21 mouse cellular contexts compared by ENCODE assay signal in genomic region chr2:93732658-93733057, GRCm38 (mm10).
A peak's percentile ranks its signal among the peaks of the same experiment; 100 is the strongest.
DNase-seq lines count a peak whose midpoint lies in the region; ATAC-seq and TF ChIP-seq lines count a peak whose summit lies in the region.
"Had no signal": no experiment of that assay in that cellular context is flagged by ENCODE, and none has a peak within 500 bp of the region (broad histone marks: within the 10 kb centered on the region; RNA-seq: fewer than 3 reads in every experiment).

No protein-coding gene starts in this region.

- H3K9ac ChIP-seq in intestine, postnatal 0 days (ENCODE audit: low read depth, low read length) = no peak overlapping the region
- no peak overlapping the region for H3K9ac ChIP-seq in intestine, embryonic 15.5 days
- no peak overlapping the region for H3K9ac ChIP-seq in embryonic facial prominence, embryonic 14.5 days (ENCODE audit: low read depth, low read length)
- H3K9ac ChIP-seq in limb, embryonic 12.5 days (replicated peaks) = no peak overlapping the region
- H3K9ac ChIP-seq: forebrain, embryonic 12.5 days; hindbrain, embryonic 14.5 days had no signal

- H3K4me3 ChIP-seq in intestine, postnatal 0 days (ENCODE audit: low read depth, low read length) = no peak overlapping the region
- no peak overlapping the region for H3K4me3 ChIP-seq in intestine, embryonic 15.5 days (replicated peaks)
- no peak overlapping the region for H3K4me3 ChIP-seq in embryonic facial prominence, embryonic 14.5 days (ENCODE audit: low read depth, low read length)
- no peak overlapping the region for H3K4me3 ChIP-seq in limb, embryonic 12.5 days (replicated peaks)
- H3K4me3 ChIP-seq: forebrain, embryonic 12.5 days; gastrocnemius, adult 2 months; hindbrain, embryonic 10.5 days had no signal

- no peaks in the 10 kb centered on the region for H3K4me1 ChIP-seq in intestine, postnatal 0 days (replicated peaks; ENCODE audit: control insufficient read depth, insufficient read depth, low read length)
- H3K4me1 ChIP-seq in intestine, embryonic 15.5 days (replicated peaks) = no peaks in the 10 kb centered on the region
- H3K4me1 ChIP-seq in embryonic facial prominence, embryonic 14.5 days (ENCODE audit: control insufficient read depth, insufficient read depth, low read length) = peaks cover 7% of the 10 kb centered on the region; the same call in 1 of the 2 replicates
- H3K4me1 ChIP-seq in limb, embryonic 12.5 days (replicated peaks) = peaks cover 23% of the 10 kb centered on the region
- H3K4me1 ChIP-seq: forebrain, embryonic 12.5 days had no signal

- H3K9me3 ChIP-seq in intestine, postnatal 0 days (ENCODE audit: control insufficient read depth) = no peaks in the 10 kb centered on the region
- no peaks in the 10 kb centered on the region for H3K9me3 ChIP-seq in intestine, embryonic 15.5 days
- H3K9me3 ChIP-seq in embryonic facial prominence, embryonic 14.5 days (ENCODE audit: control insufficient read depth, low read length) = no peaks in the 10 kb centered on the region
- H3K9me3 ChIP-seq in limb, embryonic 12.5 days = no peaks in the 10 kb centered on the region
- H3K9me3 ChIP-seq: forebrain, embryonic 12.5 days; hindbrain, embryonic 10.5 days had no signal

- peak; percentile 38 for ATAC-seq in intestine, postnatal 0 days
- no peak for ATAC-seq in intestine, embryonic 15.5 days
- ATAC-seq in embryonic facial prominence, embryonic 14.5 days (ENCODE audit: low read depth) = no peak
- peak; percentile 59; the same call in 1 of the 2 replicates for ATAC-seq in limb, embryonic 12.5 days (ENCODE audit: insufficient number of reproducible peaks, insufficient read depth, low FRiP score, low TSS enrichment, low read depth)
- ATAC-seq: activated CD4-positive, CD25-positive, alpha-beta regulatory T cell, adult 4 months; forebrain, embryonic 16.5 days; intestine, embryonic 16.5 days; Patski had no signal

- peaks cover 24% of the 10 kb centered on the region for H3K36me3 ChIP-seq in intestine, postnatal 0 days (ENCODE audit: control insufficient read depth, insufficient read depth)
- 0 out of 2 replicates have a peak, but pooled peaks cover 5% of the 10 kb centered on the region for H3K36me3 ChIP-seq in intestine, embryonic 15.5 days
- H3K36me3 ChIP-seq in embryonic facial prominence, embryonic 14.5 days (ENCODE audit: control insufficient read depth, insufficient read depth, low read length) = peaks cover 28% of the 10 kb centered on the region
- H3K36me3 ChIP-seq in limb, embryonic 12.5 days = peaks cover 26% of the 10 kb centered on the region

- no peaks in the 10 kb centered on the region for H3K27me3 ChIP-seq in intestine, postnatal 0 days (replicated peaks; ENCODE audit: control insufficient read depth, insufficient read depth, low read length)
- H3K27me3 ChIP-seq in intestine, embryonic 15.5 days (replicated peaks) = no peaks in the 10 kb centered on the region
- no peaks in the 10 kb centered on the region for H3K27me3 ChIP-seq in embryonic facial prominence, embryonic 14.5 days (replicated peaks; ENCODE audit: control insufficient read depth, insufficient read depth, low read length)
- H3K27me3 ChIP-seq in limb, embryonic 12.5 days = peaks cover 24% of the 10 kb centered on the region
- H3K27me3 ChIP-seq: CH12.LX; forebrain, embryonic 12.5 days; Patski had no signal

- H3K4me2 ChIP-seq in intestine, postnatal 0 days (replicated peaks; ENCODE audit: low read depth) = no peak overlapping the region
- no peak overlapping the region for H3K4me2 ChIP-seq in intestine, embryonic 15.5 days (replicated peaks)
- H3K4me2 ChIP-seq in embryonic facial prominence, embryonic 14.5 days (ENCODE audit: low read depth, low read length) = no peak overlapping the region
- 0 out of 2 replicates have a peak overlapping the region, but pooled peaks have one; percentile 10 for H3K4me2 ChIP-seq in limb, embryonic 12.5 days
- H3K4me2 ChIP-seq: forebrain, embryonic 12.5 days; hindbrain, embryonic 14.5 days had no signal

- no peak for TF ChIP-seq CTCF in intestine, postnatal 0 days (IDR thresholded peaks at IDR 0.05; ENCODE audit: low read depth)

- 49% methylated on average over 7 of the region's 7 CpGs for WGBS in intestine, postnatal 0 days
- WGBS in intestine, embryonic 15.5 days = 68% methylated on average over 7 of the region's 7 CpGs
- WGBS in embryonic facial prominence, embryonic 14.5 days = 26% methylated on average over 7 of the region's 7 CpGs
- 18% methylated on average over 7 of the region's 7 CpGs for WGBS in limb, embryonic 12.5 days

- peak; percentile 29 for DNase-seq in embryonic facial prominence, embryonic 14.5 days (ENCODE audit: low spot score)
- no peak for DNase-seq in frontal cortex, postnatal 10 days (ENCODE audit: low spot score in 2 of 2)
- DNase-seq in adrenal gland, postnatal 14 days = no peak
- no peak for DNase-seq in cerebellum, adult 11 months
- DNase-seq: adrenal gland, postnatal 36 days; cerebellum, adult 9-10 months; cerebellum, postnatal 25 days; gastrocnemius, adult 2 months; gastrocnemius, postnatal 25 days; heart, postnatal 10 days had no signal

- no peak overlapping the region for H3K27ac ChIP-seq in intestine, postnatal 0 days (ENCODE audit: low read depth, low read length)
- no peak overlapping the region for H3K27ac ChIP-seq in intestine, embryonic 15.5 days
- no peak overlapping the region; the same call in 1 of the 2 replicates for H3K27ac ChIP-seq in embryonic facial prominence, embryonic 14.5 days (replicated peaks; ENCODE audit: low read depth, low read length)
- H3K27ac ChIP-seq in limb, embryonic 12.5 days = peak overlapping the region; percentile 57; the same call in 1 of the 2 replicates
- H3K27ac ChIP-seq: forebrain, embryonic 12.5 days; gastrocnemius, adult 2 months; hindbrain, embryonic 10.5 days; hindbrain, embryonic 14.5 days had no signal

Comparison
In these comparisons a context has a peak if more than half of its experiments do, and no peak if none do; other contexts are left out.
1. ATAC-seq: peak in intestine, postnatal 0 days (single experiment) and limb, embryonic 12.5 days (single experiment); none in intestine, embryonic 15.5 days (single experiment) and embryonic facial prominence, embryonic 14.5 days (single experiment).